ENCODE assay signal across 8 mouse cellular contexts in genomic region chr5:137778635-137779034, GRCm38 (mm10). TPM values are rescaled to one million over a fixed set of nuclear protein-coding genes. Genes with fewer than 3 reads are reported as not detected.
DNase-seq lines count a peak whose midpoint lies in the region; ATAC-seq lines count a peak whose summit lies in the region.

Ppp1r35 (plus strand) TSS chr5:137778849.

- H3K36me3 ChIP-seq in hindbrain, embryonic 12.5 days: peaks cover 37% of the 10 kb centered on the region

- WGBS in hindbrain, embryonic 12.5 days: under 1% methylated on average over 31 of the region's 31 CpGs

- H3K9me3 ChIP-seq in hindbrain, embryonic 12.5 days (replicated peaks): no peaks in the 10 kb centered on the region

- peak within 1 kb of the TSS; percentile 96 for H3K9ac ChIP-seq in hindbrain, embryonic 12.5 days

- peak; percentile 99 for DNase-seq in NIH3T3 (ENCODE audit: low read depth)
- DNase-seq in cerebellum, postnatal 10 days: peak; percentile 98
- peak; percentile 93 to 97 for DNase-seq in frontal cortex, postnatal 10 days (ENCODE audit: low spot score in 2 of 2)
- DNase-seq in layer of hippocampus, postnatal 14 days (ENCODE audit: low spot score in 2 of 2): peak; percentile 95 to 98
- peak; percentile 96 for DNase-seq in lung, postnatal 14 days
- peak; percentile 94 for DNase-seq in retina, adult 2 months (ENCODE audit: low read depth, low spot score)
- peak; percentile 96 for DNase-seq in thymus, postnatal 36 days

- H3K4me3 ChIP-seq in hindbrain, embryonic 12.5 days: peak within 1 kb of the TSS; percentile 99

- H3K27ac ChIP-seq in hindbrain, embryonic 12.5 days: peak within 1 kb of the TSS; percentile 96

- no peaks in the 10 kb centered on the region for H3K27me3 ChIP-seq in hindbrain, embryonic 12.5 days

- peak; percentile 95 for ATAC-seq in hindbrain, embryonic 12.5 days (ENCODE audit: low FRiP score)

- H3K4me2 ChIP-seq in hindbrain, embryonic 12.5 days (replicated peaks): peak within 1 kb of the TSS; percentile 98

- peaks cover 38% of the 10 kb centered on the region for H3K4me1 ChIP-seq in hindbrain, embryonic 12.5 days

RNA-seq across cellular contexts. Expression of gene Ppp1r35, which starts in this region (rescaled TPM):
- polyA plus RNA-seq in hindbrain, embryonic 12.5 days (2016; fragmentation: Nextera tagmentation; extraction: Ambion mirVana): 55.1 and 59.7 TPM in 2 replicates
- 10 to 100 TPM; 24.2 to 27.3 TPM for total RNA-seq in layer of hippocampus, postnatal 14 days (2021)

Comparison
In these comparisons a context has a peak if more than half of its experiments do, and no peak if none do; other contexts are left out.
1. Peak in every context shown above with its lines: DNase-seq, ATAC-seq, H3K4me3 ChIP-seq and H3K27ac ChIP-seq.